In the genomic region with DNA sequence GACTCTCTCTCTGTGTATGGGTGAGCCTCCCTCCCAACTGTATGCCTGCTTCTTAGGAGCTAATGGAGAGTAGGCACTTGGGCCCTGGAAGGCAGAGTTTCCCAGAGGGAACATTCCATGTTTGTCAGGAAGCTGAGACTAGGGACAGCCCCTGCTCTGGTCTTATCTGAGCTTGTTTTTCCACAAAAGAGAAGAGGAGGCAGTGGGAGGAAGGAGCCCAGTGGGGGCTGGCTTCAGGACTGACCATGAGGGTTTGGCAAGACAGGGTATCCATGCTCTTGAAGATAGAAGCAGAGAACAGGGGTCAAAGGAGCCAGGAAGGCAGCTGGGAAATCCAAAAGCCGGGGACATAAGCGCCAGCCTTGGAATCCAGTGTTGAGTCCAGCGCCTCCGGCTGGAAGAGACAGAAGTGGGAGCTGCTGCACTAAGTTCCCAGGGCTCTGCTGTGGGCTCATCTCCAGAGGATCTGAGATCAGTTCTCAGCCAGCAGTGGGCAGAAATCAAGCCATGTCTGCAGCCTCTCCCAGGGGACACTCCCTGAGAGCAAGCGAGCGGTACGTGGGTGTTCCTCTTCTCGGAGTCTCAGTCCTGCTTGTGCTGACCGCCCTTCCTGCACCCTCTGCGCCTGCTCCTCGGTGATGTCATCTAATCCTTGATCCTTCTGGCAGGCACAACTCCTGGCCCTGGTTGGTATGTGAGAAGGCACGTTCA, we compare ENCODE assay signal across 8 mouse cellular contexts.
DNase-seq lines count a peak whose midpoint lies in the region.

No protein-coding gene starts in this region.

- no peaks in the 10 kb centered on the region for H3K27me3 ChIP-seq in hindbrain, embryonic 10.5 days (ENCODE audit: insufficient read depth, poor library complexity, severe bottlenecking)

- no peak overlapping the region for H3K27ac ChIP-seq in hindbrain, embryonic 10.5 days

- H3K9me3 ChIP-seq in hindbrain, embryonic 10.5 days = no peaks in the 10 kb centered on the region

- no peaks in the 10 kb centered on the region for H3K36me3 ChIP-seq in hindbrain, embryonic 10.5 days

- WGBS in hindbrain, embryonic 10.5 days = 78% methylated on average over 12 of the region's 12 CpGs

- peaks cover 19% of the 10 kb centered on the region; the same call in 1 of the 2 replicates for H3K4me1 ChIP-seq in hindbrain, embryonic 10.5 days (replicated peaks)

- peak; percentile 34 to 45 for DNase-seq in cerebellum, postnatal 10 days
- no peak for DNase-seq in cerebellum, postnatal 36 days
- peak; percentile 52 to 54 for DNase-seq in adrenal gland, postnatal 36 days
- peak; percentile 71 to 74 for DNase-seq in heart, postnatal 10 days
- peak; percentile 51 for DNase-seq in lung, postnatal 14 days
- no peak for DNase-seq in layer of hippocampus, adult 9-11 months
- DNase-seq in cerebellum, postnatal 4 days (ENCODE audit: low spot score in 2 of 2) = no peak
- DNase-seq in hindbrain, embryonic 10.5 days (ENCODE audit: low spot score) = no peak

- no peak overlapping the region for H3K4me3 ChIP-seq in hindbrain, embryonic 10.5 days

- intact Hi-C loops in heart, postnatal 10 days (cut with DNase I) = no loop called here

Comparison
In these comparisons a context has a peak if more than half of its experiments do, and no peak if none do; other contexts are left out.
1. DNase-seq: peak in cerebellum, postnatal 10 days (2 of 2), adrenal gland, postnatal 36 days (2 of 2), heart, postnatal 10 days (2 of 2) and lung, postnatal 14 days (single experiment); none in cerebellum, postnatal 36 days (0 of 2), layer of hippocampus, adult 9-11 months (single experiment), cerebellum, postnatal 4 days (0 of 2) and hindbrain, embryonic 10.5 days (single experiment).